26 mouse cellular contexts compared by ENCODE assay signal in the genomic region with DNA sequence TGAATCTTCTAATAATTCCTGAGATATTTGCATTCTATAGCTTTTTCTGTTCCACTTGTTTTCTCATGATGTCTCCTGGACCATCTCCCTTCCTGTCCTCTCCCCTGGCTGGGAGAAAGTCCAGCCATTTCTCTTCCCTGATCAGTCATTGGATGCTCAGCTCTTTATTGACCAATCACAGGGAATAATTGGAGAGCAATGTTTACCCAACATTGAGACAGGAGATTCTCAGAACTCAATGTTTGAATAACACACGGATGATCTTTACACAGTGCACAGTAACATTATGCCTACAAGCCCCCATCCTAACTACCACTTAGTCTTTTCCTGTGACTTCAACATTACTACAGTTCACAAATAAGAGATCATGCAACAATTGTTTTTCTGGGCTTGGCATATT. TPM values are rescaled to one million over a fixed set of nuclear protein-coding genes. Genes with fewer than 3 reads are reported as not detected.
DNase-seq lines count a peak whose midpoint lies in the region; ATAC-seq and TF ChIP-seq lines count a peak whose summit lies in the region.
"Had no signal": no experiment of that assay in that cellular context is flagged by ENCODE, and none has a peak within 500 bp of the region (broad histone marks: within the 10 kb centered on the region; RNA-seq: fewer than 3 reads in every experiment).

No protein-coding gene starts in this region.

- no peaks in the 10 kb centered on the region for H3K9me3 ChIP-seq in liver, embryonic 16.5 days (replicated peaks; ENCODE audit: control insufficient read depth, low read length)
- no peaks in the 10 kb centered on the region for H3K9me3 ChIP-seq in liver, embryonic 12.5 days (replicated peaks)
- H3K9me3 ChIP-seq: embryonic facial prominence, embryonic 13.5 days; embryonic facial prominence, embryonic 15.5 days; forebrain, embryonic 10.5 days; forebrain, embryonic 12.5 days had no signal

- no peak for TF ChIP-seq CTCF in liver, adult 2 months (IDR thresholded peaks at IDR 0.05; ENCODE audit: low read depth, low read length)

- H3K4me1 ChIP-seq in liver, adult 2 months (ENCODE audit: control insufficient read depth, insufficient read depth, low read length), result no peaks in the 10 kb centered on the region
- no peaks in the 10 kb centered on the region; the same call in 1 of the 2 replicates for H3K4me1 ChIP-seq in liver, embryonic 16.5 days (ENCODE audit: control insufficient read depth, low read depth, low read length)
- no peaks in the 10 kb centered on the region for H3K4me1 ChIP-seq in liver, embryonic 12.5 days
- H3K4me1 ChIP-seq: embryonic facial prominence, embryonic 13.5 days; embryonic facial prominence, embryonic 15.5 days; forebrain, embryonic 10.5 days; forebrain, embryonic 12.5 days had no signal

- peaks cover 42% of the 10 kb centered on the region for H3K36me3 ChIP-seq in liver, adult 2 months (ENCODE audit: control insufficient read depth, insufficient read depth, low read length)
- H3K36me3 ChIP-seq in liver, embryonic 16.5 days (ENCODE audit: control insufficient read depth, insufficient read depth), result peaks cover 21% of the 10 kb centered on the region
- peaks cover 81% of the 10 kb centered on the region for H3K36me3 ChIP-seq in liver, embryonic 12.5 days

- intact Hi-C loops in gastrocnemius, postnatal 14 days (cut with DNase I; ENCODE audit: low total_unique reads), result no loop called here

- H3K4me2 ChIP-seq in liver, embryonic 16.5 days (ENCODE audit: low read depth, low read length), result no peak overlapping the region
- no peak overlapping the region for H3K4me2 ChIP-seq in liver, embryonic 12.5 days
- H3K4me2 ChIP-seq: embryonic facial prominence, embryonic 13.5 days; embryonic facial prominence, embryonic 15.5 days; forebrain, embryonic 12.5 days had no signal

- 33% methylated on average over 1 of the region's 1 CpGs for WGBS in liver, adult 2 months
- WGBS in liver, embryonic 16.5 days (ENCODE audit: insufficient replicate concordance), result 70% methylated on average over 1 of the region's 1 CpGs
- WGBS in liver, embryonic 12.5 days (ENCODE audit: insufficient replicate concordance), result 67% methylated on average over 1 of the region's 1 CpGs

- DNase-seq in liver, adult 2 months (ENCODE audit: extremely low read depth, low read depth, low spot score), result peak; percentile 58
- no peak for DNase-seq in liver
- no peak for DNase-seq in gastrocnemius, postnatal 14 days
- DNase-seq: adrenal gland, adult 2 months; adrenal gland, postnatal 10 days; adrenal gland, postnatal 25 days; cerebellum, adult 11 months; cerebellum, adult 18-20 months; cerebellum, adult 8-10 months; cerebellum, adult 9-11 months; cerebellum, postnatal 14 days; cerebellum, postnatal 36 days; embryo, embryonic 11 days had no signal

- no peak for TF ChIP-seq POLR2A in liver, adult 2 months (IDR thresholded peaks at IDR 0.05; ENCODE audit: extremely low read depth, insufficient read depth, low read length)

- H3K79me2 ChIP-seq in liver, adult 2 months (ENCODE audit: control insufficient read depth, insufficient read depth, low read length), result no peaks in the 10 kb centered on the region

- ATAC-seq in liver, embryonic 16.5 days (ENCODE audit: low read depth), result peak; percentile 75
- ATAC-seq in liver, embryonic 12.5 days, result no peak
- ATAC-seq: forebrain, embryonic 14.5 days; forebrain, embryonic 16.5 days had no signal

- H3K27me3 ChIP-seq in liver, adult 2 months (ENCODE audit: control insufficient read depth, insufficient read depth, low read length), result no peaks in the 10 kb centered on the region
- no peaks in the 10 kb centered on the region for H3K27me3 ChIP-seq in liver, embryonic 16.5 days (ENCODE audit: control insufficient read depth, insufficient read depth, low read depth, low read length)
- H3K27me3 ChIP-seq in liver, embryonic 12.5 days (replicated peaks), result no peaks in the 10 kb centered on the region
- H3K27me3 ChIP-seq: embryonic facial prominence, embryonic 13.5 days; embryonic facial prominence, embryonic 15.5 days; forebrain, embryonic 12.5 days had no signal

- H3K9ac ChIP-seq in liver, adult 2 months (ENCODE audit: low read depth, low read length), result no peak overlapping the region
- H3K9ac ChIP-seq in liver, embryonic 16.5 days (ENCODE audit: low read depth, low read length), result no peak overlapping the region
- no peak overlapping the region for H3K9ac ChIP-seq in liver, embryonic 12.5 days
- H3K9ac ChIP-seq: embryonic facial prominence, embryonic 13.5 days; embryonic facial prominence, embryonic 15.5 days; forebrain, embryonic 12.5 days had no signal

- H3K4me3 ChIP-seq in liver, adult 2 months (ENCODE audit: insufficient read depth, low read depth, low read length), result no peak overlapping the region
- no peak overlapping the region for H3K4me3 ChIP-seq in liver, embryonic 16.5 days (ENCODE audit: low read depth, low read length)
- H3K4me3 ChIP-seq in liver, embryonic 12.5 days, result no peak overlapping the region
- H3K4me3 ChIP-seq: embryonic facial prominence, embryonic 13.5 days; embryonic facial prominence, embryonic 15.5 days; erythroblast, embryonic 14.5 days; forebrain, embryonic 10.5 days; forebrain, embryonic 12.5 days had no signal

- H3K27ac ChIP-seq in liver, adult 2 months (replicated peaks; ENCODE audit: insufficient read depth, low read depth, low read length), result no peak overlapping the region
- no peak overlapping the region for H3K27ac ChIP-seq in liver, embryonic 16.5 days (ENCODE audit: low read length)
- H3K27ac ChIP-seq in liver, embryonic 12.5 days, result no peak overlapping the region
- H3K27ac ChIP-seq: embryonic facial prominence, embryonic 13.5 days; embryonic facial prominence, embryonic 15.5 days; forebrain, embryonic 10.5 days; forebrain, embryonic 12.5 days had no signal

RNA-seq across cellular contexts. Expression of gene Vps39, which starts 7.5 kb away (rescaled TPM):
- total RNA-seq in liver, adult 2 months (2014; rRNA removed), result 14.2 and 18.0 TPM in 2 replicates
- polyA plus RNA-seq in liver, adult 2 months (2012; rRNA removed), result 7.4 and 10.5 TPM in 2 replicates
- 6.9 and 7.5 TPM in 2 replicates for polyA plus RNA-seq in liver, embryonic 16.5 days (2015; fragmentation: Nextera tagmentation; extraction: Ambion mirVana)
- polyA plus RNA-seq in liver, embryonic 12.5 days (2016; fragmentation: Nextera tagmentation; extraction: Ambion mirVana), result 11.5 and 12.2 TPM in 2 replicates
- total RNA-seq in gastrocnemius, postnatal 14 days (2021), result 10 to 100 TPM; 17.7 to 18.2 TPM

RNA-seq across cellular contexts. Expression of gene Ganc, which starts 43.3 kb away (rescaled TPM):
- 20.0 and 26.5 TPM in 2 replicates for total RNA-seq in liver, adult 2 months (2014; rRNA removed)
- polyA plus RNA-seq in liver, adult 2 months (2012; rRNA removed), result 10.7 and 13.9 TPM in 2 replicates
- polyA plus RNA-seq in liver, embryonic 16.5 days (2015; fragmentation: Nextera tagmentation; extraction: Ambion mirVana), result 6.1 and 7.2 TPM in 2 replicates
- polyA plus RNA-seq in liver, embryonic 12.5 days (2016; fragmentation: Nextera tagmentation; extraction: Ambion mirVana), result 5.0 and 7.3 TPM in 2 replicates
- 10 to 100 TPM; 31.8 to 37.0 TPM for total RNA-seq in gastrocnemius, postnatal 14 days (2021)

RNA-seq across cellular contexts. Expression of gene Tmem87a, which starts 43.5 kb away (rescaled TPM):
- 14.0 and 15.7 TPM in 2 replicates for total RNA-seq in liver, adult 2 months (2014; rRNA removed)
- polyA plus RNA-seq in liver, adult 2 months (2012; rRNA removed), result 2.1 and 4.3 TPM in 2 replicates
- 2.7 and 3.4 TPM in 2 replicates for polyA plus RNA-seq in liver, embryonic 16.5 days (2015; fragmentation: Nextera tagmentation; extraction: Ambion mirVana)
- 5.0 and 5.4 TPM in 2 replicates for polyA plus RNA-seq in liver, embryonic 12.5 days (2016; fragmentation: Nextera tagmentation; extraction: Ambion mirVana)
- total RNA-seq in gastrocnemius, postnatal 14 days (2021), result 10 to 100 TPM; 33.0 to 42.5 TPM

RNA-seq across cellular contexts. Expression of gene Pla2g4f, which starts 46.5 kb away (rescaled TPM):
- total RNA-seq in liver, adult 2 months (2014; rRNA removed), result 0.09 TPM in 1 of 2 replicates, not detected in the other
- 0.05 and 0.15 TPM in 2 replicates for polyA plus RNA-seq in liver, adult 2 months (2012; rRNA removed)
- polyA plus RNA-seq in liver, embryonic 16.5 days (2015; fragmentation: Nextera tagmentation; extraction: Ambion mirVana), result not detected in 2 replicates
- polyA plus RNA-seq in liver, embryonic 12.5 days (2016; fragmentation: Nextera tagmentation; extraction: Ambion mirVana), result 0.05 TPM in 1 of 2 replicates, not detected in the other
- total RNA-seq in gastrocnemius, postnatal 14 days (2021), result not detected
- total RNA-seq: adrenal gland, adult 2 months; adrenal gland, postnatal 25 days; adrenal gland, postnatal 4 days; MEL had no signal
- polyA plus RNA-seq: adrenal gland, adult 2 months; C2C12; embryonic facial prominence, embryonic 11.5 days; erythroblast, embryonic 14.5 days; forebrain, embryonic 10.5 days; forebrain, embryonic 12.5 days; forebrain, embryonic 14.5 days; forebrain, embryonic 16.5 days had no signal
